Mouse (Mus musculus): ENCODE data around the gene Cfap54.

The Cfap54 gene

GRCm38 (mm10) chr10:93053315-93053714 is 28.1 kb downstream of the Cfap54 start:
- no peak for DNase-seq (ENCODE audit: low spot score)

DNA sequence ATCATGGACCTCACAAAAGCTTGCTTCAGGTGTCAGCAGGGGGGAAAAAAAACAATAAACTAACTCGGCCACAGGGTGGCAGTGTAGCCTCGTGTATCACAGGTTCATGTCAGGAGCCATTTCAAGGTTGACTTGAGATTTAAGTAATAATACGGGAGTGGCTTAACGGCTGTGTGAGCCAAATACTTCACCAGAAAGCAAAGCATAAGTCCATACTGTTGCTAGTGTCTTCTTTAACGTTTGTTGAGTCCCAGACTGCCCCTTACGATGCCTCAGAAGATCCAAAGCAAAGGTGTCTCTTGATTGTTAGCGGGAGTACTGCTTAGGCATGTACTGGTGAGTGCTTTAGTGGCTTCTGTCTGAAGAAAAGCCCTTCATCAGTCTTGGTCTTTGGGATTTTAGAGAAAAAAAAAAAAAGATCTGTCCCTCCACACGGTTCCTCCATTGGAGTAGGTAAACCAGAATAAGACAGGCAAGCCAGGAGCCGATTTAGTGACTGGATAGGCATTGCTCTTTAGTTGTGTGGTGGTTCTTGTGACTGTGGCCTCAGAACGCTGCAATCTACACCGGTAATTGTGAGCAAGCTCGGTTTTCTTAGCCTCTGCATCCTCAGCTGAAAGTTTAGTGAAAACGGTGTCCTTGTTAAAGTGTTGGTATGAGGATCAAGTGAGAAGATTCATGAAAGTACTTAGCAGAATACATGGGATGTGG is 30.2 kb downstream of the Cfap54 start:
- peak; percentile 58 for DNase-seq (ENCODE audit: low spot score)

DNA sequence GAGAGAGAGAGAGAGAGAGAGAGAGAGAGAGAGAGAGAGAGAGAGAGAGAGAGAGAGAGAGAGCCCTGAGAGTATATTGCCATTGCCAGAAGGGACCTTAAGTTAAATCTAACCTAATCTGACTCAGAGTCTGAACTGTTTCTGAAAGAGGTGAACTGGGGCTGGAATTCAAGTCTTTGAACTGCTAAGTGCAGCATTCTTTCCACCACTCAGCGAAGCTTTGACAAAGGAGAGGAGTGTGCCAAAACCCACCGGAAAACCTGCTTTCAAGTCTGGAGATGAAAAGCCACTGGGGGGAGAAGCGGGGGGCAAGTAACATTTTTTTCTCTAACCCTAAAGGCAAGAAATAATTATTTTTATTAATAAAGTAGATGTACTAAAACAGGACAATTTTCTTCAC is 30.8 kb downstream of the Cfap54 start:
- no peak for DNase-seq (ENCODE audit: low spot score)

GRCm38 (mm10) chr10:93043195-93043594 is 38.2 kb downstream of the Cfap54 start:
- no peak for DNase-seq (ENCODE audit: low spot score)

DNA sequence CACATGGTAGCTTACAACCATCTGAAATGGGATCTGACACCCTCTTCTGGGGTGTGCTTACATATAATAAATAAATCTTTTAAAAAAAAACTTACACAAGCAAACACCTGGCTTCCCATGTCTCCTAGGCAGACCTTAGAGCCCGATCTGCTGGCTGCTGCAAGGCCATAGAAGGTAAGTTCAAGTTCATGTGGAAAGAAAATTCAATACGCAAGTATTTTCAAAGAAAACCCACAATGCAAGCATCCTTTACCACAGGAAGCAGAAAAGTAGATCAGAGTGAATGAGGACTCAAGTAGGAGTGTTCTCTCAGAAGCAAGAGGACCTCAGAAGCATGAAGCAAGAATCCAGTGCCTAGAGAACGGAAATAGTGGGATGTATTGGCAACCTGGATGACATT is 39.6 kb downstream of the Cfap54 start:
- DNase-seq (ENCODE audit: low spot score): no peak

DNA sequence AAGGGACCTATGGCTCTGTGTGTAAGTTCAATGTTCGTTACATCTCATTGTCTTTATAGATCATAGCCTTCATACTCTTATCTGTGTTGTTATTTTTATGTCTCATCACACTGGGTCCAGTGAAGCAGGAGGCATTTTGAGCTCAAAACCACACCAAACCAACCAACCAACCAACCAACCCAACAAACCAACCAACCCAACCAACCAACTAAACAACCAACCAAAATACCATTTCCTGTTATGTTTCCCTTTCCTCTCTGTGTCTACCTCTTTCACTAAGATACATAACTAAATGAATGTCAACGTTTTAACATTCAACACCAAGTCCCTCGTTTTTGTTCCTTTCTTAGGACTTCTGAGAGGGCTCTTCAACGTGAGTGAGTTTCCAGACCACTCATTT is 40.0 kb downstream of the Cfap54 start:
- no peak for DNase-seq (ENCODE audit: low spot score)

DNA sequence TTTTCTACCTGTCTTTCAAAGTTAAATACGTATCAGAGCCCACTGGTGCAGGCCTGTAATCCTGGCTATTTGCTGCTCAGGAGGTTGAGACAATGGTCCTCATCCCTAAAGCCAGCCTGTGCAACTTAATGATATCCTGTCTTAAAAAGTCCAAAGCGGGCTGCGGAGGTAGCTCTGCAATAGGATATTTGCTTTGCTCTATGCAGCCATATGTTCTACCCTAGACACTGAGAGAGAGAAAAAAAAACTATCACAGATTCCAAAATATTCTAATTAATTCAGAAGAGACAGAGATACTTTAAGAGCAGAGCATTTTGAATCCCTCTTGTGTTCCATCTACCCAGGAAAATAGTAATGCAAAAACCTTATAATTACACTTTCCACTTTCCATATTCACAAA is 44.9 kb downstream of the Cfap54 start:
- no peak for DNase-seq (ENCODE audit: low spot score)

DNA sequence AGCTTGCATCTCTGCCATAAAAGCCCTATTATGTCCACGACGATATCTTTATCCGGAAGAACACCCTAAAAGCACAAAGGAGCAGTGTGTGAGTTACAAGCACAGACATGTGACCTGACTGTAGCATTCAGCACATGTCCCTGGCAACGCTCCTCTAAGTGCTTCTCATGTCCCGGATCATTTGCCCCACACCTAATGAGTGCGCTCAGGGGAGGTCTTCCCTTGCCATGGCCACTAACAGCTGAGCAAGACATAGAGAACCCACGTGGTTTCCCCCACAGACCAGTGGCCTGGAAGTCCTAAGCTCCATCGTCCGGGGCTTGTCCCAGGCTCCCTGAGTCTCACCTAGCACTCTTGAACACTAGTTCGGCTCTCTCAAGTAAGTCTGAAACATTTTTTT is 45.9 kb downstream of the Cfap54 start:
- DNase-seq (ENCODE audit: low spot score): no peak

- DNase-seq (ENCODE audit: low spot score): no peak
Measured at GRCm38 (mm10) chr10:93023295-93023694, 58.1 kb downstream of the Cfap54 start.

GRCm38 (mm10) chr10:93014059-93014795 is 67.2 kb downstream of the Cfap54 start:
- no peak for DNase-seq (ENCODE audit: low spot score)

DNA sequence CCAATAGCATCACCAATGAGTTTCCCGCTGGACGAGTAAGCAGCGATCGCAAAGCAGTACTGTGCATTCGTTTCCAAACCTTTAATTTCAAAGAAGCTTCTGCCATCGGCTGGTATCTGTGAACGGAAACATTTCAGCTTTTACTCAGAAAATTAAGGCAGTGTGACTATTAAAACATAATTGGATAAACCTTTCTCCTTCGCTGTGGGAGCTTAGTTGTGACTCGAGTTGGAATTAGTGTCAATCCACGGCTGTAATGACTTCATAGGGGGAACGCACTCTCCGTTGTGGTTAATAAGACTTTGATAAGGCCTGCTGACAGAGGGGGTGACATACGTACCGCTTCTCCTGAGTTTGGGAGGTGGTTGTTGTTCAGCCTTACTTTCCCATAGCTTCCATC is 70.3 kb downstream of the Cfap54 start:
- no peak for DNase-seq (ENCODE audit: low spot score)

DNA sequence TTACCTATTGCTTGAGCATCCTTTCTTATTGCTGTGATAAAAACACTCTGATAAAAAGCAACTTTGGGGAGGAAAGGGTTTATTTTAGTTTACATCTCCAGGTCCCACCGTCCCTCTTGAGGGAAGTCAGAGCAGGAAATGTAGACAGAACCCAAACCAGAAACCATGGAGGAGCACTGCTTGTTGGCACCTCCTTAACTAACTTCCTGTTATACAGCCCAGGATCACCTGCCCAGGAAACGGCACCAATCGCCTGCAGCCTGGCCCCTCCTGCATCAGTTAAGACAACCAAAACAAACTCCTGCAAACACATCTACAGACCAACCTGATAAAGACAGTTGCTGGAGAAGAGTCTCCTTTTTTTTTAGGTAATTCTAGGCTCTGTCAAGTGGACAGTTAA is 74.4 kb downstream of the Cfap54 start:
- DNase-seq (ENCODE audit: low spot score): no peak

DNA sequence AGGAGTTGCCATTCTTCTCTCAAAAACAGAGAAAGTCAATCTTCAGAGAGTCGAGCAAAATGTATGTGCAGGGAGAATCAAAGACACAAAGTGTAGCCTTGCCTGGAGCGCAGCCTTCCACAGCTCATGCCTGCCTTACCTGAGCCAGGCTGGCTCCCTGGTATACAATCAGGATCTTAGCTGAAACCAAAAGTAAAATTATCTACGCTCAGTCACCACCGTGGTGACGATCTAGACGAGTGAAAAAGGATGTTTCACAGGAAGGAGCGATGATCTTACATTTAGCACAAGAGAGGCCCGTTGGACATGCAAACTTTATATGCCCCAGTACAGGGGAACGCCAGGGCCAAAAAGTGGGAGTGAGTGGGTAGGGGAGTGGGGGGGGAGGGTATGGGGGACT is 75.0 kb downstream of the Cfap54 start:
- no peak for DNase-seq (ENCODE audit: low spot score)

- DNase-seq (ENCODE audit: low spot score): no peak
Measured at GRCm38 (mm10) chr10:92998536-92998935, 82.9 kb downstream of the Cfap54 start.

DNA sequence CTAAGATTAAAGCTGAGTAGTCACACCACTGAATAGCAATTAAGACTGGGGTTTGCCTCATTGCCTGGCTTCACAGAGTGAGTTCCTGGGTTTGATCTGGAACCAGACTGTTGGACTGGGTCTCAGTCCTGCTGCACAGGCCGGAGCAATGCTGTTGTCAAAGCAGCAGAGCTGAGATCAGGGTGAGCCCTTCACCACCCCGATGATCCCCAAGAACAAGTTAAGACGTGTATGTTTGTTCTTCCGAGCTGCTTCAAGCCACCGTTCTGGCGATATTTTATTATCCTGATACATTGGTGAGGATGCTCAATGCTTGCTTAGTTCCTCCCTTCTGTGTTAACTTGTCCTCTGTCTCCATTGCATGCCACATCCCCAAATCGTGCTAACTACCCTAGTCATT is 86.2 kb downstream of the Cfap54 start:
- DNase-seq (ENCODE audit: low spot score): no peak

DNA sequence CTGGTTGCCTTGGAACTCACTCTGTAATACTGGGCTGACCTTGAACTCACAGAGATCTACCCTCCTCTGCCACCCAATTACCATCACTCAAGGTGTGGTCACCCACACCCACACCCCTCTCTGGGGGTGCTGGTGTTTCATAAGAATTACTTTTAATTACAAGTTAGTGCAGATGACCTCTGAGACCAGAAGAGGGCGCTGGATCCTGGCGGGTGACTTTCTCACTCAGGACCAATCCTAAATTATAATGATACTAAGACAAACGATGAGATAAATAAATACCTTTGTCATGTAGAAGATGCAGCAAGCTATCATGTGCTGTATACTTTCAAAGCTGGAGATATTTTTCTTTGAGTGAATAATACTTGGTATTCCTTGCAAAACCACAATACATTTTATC is 87.1 kb downstream of the Cfap54 start:
- no peak for DNase-seq (ENCODE audit: low spot score)

DNA sequence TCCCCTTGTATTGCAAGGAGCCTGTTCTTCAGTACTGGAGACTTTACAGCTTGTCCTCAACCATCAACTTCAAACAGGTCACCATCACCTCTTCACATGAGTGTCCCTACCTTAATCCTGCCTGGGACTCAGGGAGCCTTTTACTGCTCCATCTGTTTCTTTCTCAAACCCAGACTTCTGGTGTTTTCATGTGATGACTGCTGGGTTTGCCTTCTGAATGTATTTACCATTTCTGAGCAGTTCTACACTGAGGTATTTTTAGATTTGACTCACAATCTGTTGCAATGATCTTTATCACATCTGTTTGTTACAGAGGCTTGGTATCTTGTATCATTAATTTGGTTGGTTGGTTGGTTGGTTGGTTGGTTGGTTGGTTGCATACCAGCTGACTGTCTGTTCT is 88.9 kb downstream of the Cfap54 start:
- no peak for DNase-seq (ENCODE audit: low spot score)

GRCm38 (mm10) chr10:92990576-92990975 is 90.8 kb downstream of the Cfap54 start:
- no peak for DNase-seq (ENCODE audit: low spot score)

- no peak for DNase-seq (ENCODE audit: low spot score)
Measured at GRCm38 (mm10) chr10:92965134-92965533, 116.3 kb downstream of the Cfap54 start.

GRCm38 (mm10) chr10:92950044-92950443 is 131.4 kb downstream of the Cfap54 start:
- no peak for DNase-seq (ENCODE audit: low spot score)

DNA sequence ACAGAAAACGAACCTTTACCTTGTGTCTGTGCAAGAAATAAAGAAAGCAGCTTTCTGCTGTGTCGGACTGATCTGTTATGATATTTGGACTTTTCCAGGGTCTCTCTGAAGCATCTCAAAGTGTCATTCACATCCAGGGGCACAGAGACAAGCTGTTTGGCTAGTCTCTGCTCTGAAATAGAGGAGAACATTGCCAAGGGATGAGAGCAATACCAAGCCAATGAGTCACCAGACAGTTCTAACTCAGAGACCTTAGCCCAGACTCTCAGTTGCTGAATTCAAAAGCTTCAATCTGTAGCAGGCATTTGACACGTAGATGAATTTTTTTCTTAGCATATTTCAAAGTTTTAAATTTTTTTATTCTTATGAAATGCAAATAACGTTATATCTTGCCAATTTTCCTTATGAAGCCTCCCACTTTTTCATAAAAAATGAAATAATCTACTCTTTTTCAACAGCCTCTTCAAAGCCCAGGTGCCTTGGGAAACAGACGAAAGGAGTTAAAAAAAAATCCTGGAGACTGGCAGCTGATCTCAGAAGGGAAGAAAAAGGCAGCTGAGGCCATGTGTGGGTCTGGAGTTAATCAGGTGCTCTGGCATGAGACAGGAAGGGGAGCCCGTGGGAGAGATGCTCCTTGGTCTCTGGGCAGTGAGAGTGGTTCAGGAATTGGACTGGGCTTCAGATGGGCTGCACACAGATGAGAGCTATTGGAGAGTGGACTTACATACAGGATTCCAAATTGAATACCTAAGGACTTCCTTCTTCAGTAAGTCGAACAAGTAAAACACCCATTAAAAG is 138.4 kb downstream of the Cfap54 start:
- no peak for DNase-seq (ENCODE audit: low spot score)

- no peak for DNase-seq (ENCODE audit: low spot score)
Measured at GRCm38 (mm10) chr10:92941616-92942015, 139.8 kb downstream of the Cfap54 start.

GRCm38 (mm10) chr10:92937741-92938285 is 143.6 kb downstream of the Cfap54 start:
- DNase-seq (ENCODE audit: low spot score): no peak

Data from spleen, adult 12 weeks (tissue).